Mouse (Mus musculus) skeletal muscle tissue, adult 2 months (tissue): ENCODE data around the gene Alk.
"Not testable (repeated sequence)": the region's sequence is repeated elsewhere in the genome, so short reads cannot be mapped to it uniquely, and the experiment has no call there.

Experiments
- DNase-seq: peaks from one replicate; pipeline ENCODE4 v3.0.0-alpha.2; 2012; ENCODE audit warnings: low read depth, low spot score

The Alk gene

GRCm38 (mm10) chr17:72528481-72528880, 75.9 kb downstream of the Alk start:
- no peak for DNase-seq

GRCm38 (mm10) chr17:72527481-72527880, 76.9 kb downstream of the Alk start:
- DNase-seq = no peak

GRCm38 (mm10) chr17:72526356-72526755, 78.1 kb downstream of the Alk start:
- DNase-seq = no peak

- no peak for DNase-seq
Observed at GRCm38 (mm10) chr17:72524839-72525238, 79.6 kb downstream of the Alk start.

GRCm38 (mm10) chr17:72523006-72523405, 81.4 kb downstream of the Alk start:
- DNase-seq = no peak

GRCm38 (mm10) chr17:72522381-72522780, 82.0 kb downstream of the Alk start:
- DNase-seq = no peak

GRCm38 (mm10) chr17:72521353-72521752, 83.1 kb downstream of the Alk start:
- no peak for DNase-seq

- DNase-seq = no peak
Observed at GRCm38 (mm10) chr17:72510746-72511145, 93.7 kb downstream of the Alk start.

- DNase-seq = no peak
Observed at GRCm38 (mm10) chr17:72508678-72509394, 95.6 kb downstream of the Alk start.

- DNase-seq = no peak
Observed at GRCm38 (mm10) chr17:72505213-72505612, 99.2 kb downstream of the Alk start.

GRCm38 (mm10) chr17:72504581-72504980, 99.8 kb downstream of the Alk start:
- no peak for DNase-seq

GRCm38 (mm10) chr17:72495395-72495794, 109.0 kb downstream of the Alk start:
- no peak for DNase-seq

GRCm38 (mm10) chr17:72485623-72486022, 118.8 kb downstream of the Alk start:
- DNase-seq = no peak

GRCm38 (mm10) chr17:72479260-72479659, 125.2 kb downstream of the Alk start:
- not testable (repeated sequence) for DNase-seq

GRCm38 (mm10) chr17:72477889-72478405, 126.5 kb downstream of the Alk start:
- no peak for DNase-seq

GRCm38 (mm10) chr17:72476956-72477355, 127.5 kb downstream of the Alk start:
- no peak for DNase-seq

GRCm38 (mm10) chr17:72474166-72474565, 130.3 kb downstream of the Alk start:
- no peak for DNase-seq

GRCm38 (mm10) chr17:72448477-72448876, 155.9 kb downstream of the Alk start:
- DNase-seq = peak; percentile 28

- no peak for DNase-seq
Observed at GRCm38 (mm10) chr17:72445204-72446177, 158.9 kb downstream of the Alk start.

- DNase-seq = no peak
Observed at GRCm38 (mm10) chr17:72417451-72417850, 187.0 kb downstream of the Alk start.

- no peak for DNase-seq
Observed at GRCm38 (mm10) chr17:72414676-72415075, 189.8 kb downstream of the Alk start.

GRCm38 (mm10) chr17:72404813-72405212, 199.6 kb downstream of the Alk start:
- no peak for DNase-seq
